Mouse (Mus musculus) limb, embryonic 13.5 days (tissue): Measurements from ENCODE around the gene Wtap. TPM values are rescaled to one million over a fixed set of nuclear protein-coding genes. Genes with fewer than 3 reads are reported as not detected.
"Not testable (repeated sequence)": the region's sequence is repeated elsewhere in the genome, so short reads cannot be mapped to it uniquely, and the experiment has no call there.

Source experiments
- ATAC-seq: fragments of 200-750 bp; cut with Nextera tagmentation; 2 replicates; pipeline ENCODE4 v1.8.0; 2017; ENCODE audit warnings: low read depth, moderate number of reproducible peaks, moderate TSS enrichment; ENCODE audit not compliant: low FRiP score
- H3K27ac ChIP-seq: fragments of 300-500 bp; sonication (generic); 2 replicates; pipeline ENCODE4 v1.5.1; 2015; ENCODE audit warnings: inconsistent platforms, mild to moderate bottlenecking, moderate library complexity
- H3K27me3 ChIP-seq: fragments of 300-500 bp; sonication (generic); 2 replicates; pipeline ENCODE4 v1.6.1; 2015; ENCODE audit warnings: mild to moderate bottlenecking, inconsistent platforms
- H3K36me3 ChIP-seq: fragments of 300-500 bp; sonication (generic); 2 replicates; pipeline ENCODE4 v1.6.1; 2015; ENCODE audit warnings: inconsistent platforms, mild to moderate bottlenecking, moderate library complexity
- H3K4me1 ChIP-seq: fragments of 300-500 bp; sonication (generic); 2 replicates; pipeline ENCODE4 v1.6.1; 2015; ENCODE audit warnings: inconsistent platforms
- H3K4me2 ChIP-seq: fragments of 300-500 bp; sonication (generic); replicated peaks from 2 replicates; pipeline ENCODE4 v1.6.1; 2015; ENCODE audit warnings: inconsistent platforms, mild to moderate bottlenecking, moderate library complexity
- H3K4me3 ChIP-seq: fragments of 300-500 bp; sonication (generic); 2 replicates; pipeline ENCODE4 v1.5.1; 2015; ENCODE audit warnings: moderate library complexity, mild to moderate bottlenecking, inconsistent platforms
- H3K9ac ChIP-seq: fragments of 300-500 bp; sonication (generic); 2 replicates; pipeline ENCODE4 v1.6.1; 2015; ENCODE audit warnings: mild to moderate bottlenecking, inconsistent platforms
- H3K9me3 ChIP-seq: fragments of 300-500 bp; sonication (generic); 2 replicates; pipeline ENCODE4 v1.6.1; 2016; ENCODE audit warnings: inconsistent platforms
- WGBS: fragments of 180-500 bp; shearing (Covaris S2); methylation state at CpG from one replicate; pipeline ENCODE4 v1.1.7; 2015; 5-methylcytosine and 5-hydroxymethylcytosine counted together
- polyA plus RNA-seq: library from polyadenylated mRNA; unstranded; fragments of >200 nt; fragmentation: Nextera tagmentation; extraction: Ambion mirVana; gene quantifications from 2 replicates; pipeline ENCODE4 v1.2.1, GENCODE M21; 2015

The Wtap gene
- polyA plus RNA-seq, 1 experiment from 2014 or later = 173 TPM

GRCm38 (mm10) chr17:12959377-12959776 lies 34.6 kb downstream of the Wtap start:
- H3K4me2 ChIP-seq = peak overlapping the region; percentile 54
- H3K4me1 ChIP-seq, H3K27me3 ChIP-seq, H3K9me3 ChIP-seq, H3K9ac ChIP-seq, ATAC-seq, H3K27ac ChIP-seq: not testable (repeated sequence)
- WGBS = 10% methylated on average over 2 of the region's 2 CpGs
- peak overlapping the region; percentile 25 for H3K4me3 ChIP-seq
- peaks cover 23% of the 10 kb centered on the region for H3K36me3 ChIP-seq

DNA sequence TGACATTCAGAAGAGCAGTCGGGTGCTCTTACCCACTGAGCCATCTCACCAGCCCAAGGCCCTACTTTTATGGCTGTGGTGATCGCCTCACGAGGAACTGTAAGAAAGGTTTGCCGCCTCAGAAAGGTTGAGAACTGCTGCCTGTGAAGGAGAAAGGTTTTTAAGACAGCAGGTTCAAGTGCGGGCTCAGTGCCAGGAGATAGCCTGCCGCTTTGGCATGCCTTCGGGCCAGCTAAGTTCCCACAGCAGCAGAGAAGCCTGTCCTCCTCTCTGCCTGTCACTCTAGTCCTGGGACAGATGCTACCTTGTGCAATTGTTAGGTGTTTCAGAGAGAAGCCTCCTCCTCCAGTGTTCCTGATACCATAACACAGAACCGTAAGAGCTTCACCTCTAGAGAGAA lies 37.3 kb downstream of the Wtap start:
- H3K4me3 ChIP-seq = no peak overlapping the region
- no peak overlapping the region for H3K9ac ChIP-seq
- no peaks in the 10 kb centered on the region for H3K9me3 ChIP-seq
- H3K27me3 ChIP-seq = no peaks in the 10 kb centered on the region
- ATAC-seq = no peak
- WGBS = 90% methylated on average over 8 of the region's 8 CpGs
- H3K4me2 ChIP-seq = no peak overlapping the region
- H3K27ac ChIP-seq = no peak overlapping the region
- peaks cover 41% of the 10 kb centered on the region for H3K36me3 ChIP-seq
- H3K4me1 ChIP-seq = peaks cover 9% of the 10 kb centered on the region; the same call in 1 of the 2 replicates

DNA sequence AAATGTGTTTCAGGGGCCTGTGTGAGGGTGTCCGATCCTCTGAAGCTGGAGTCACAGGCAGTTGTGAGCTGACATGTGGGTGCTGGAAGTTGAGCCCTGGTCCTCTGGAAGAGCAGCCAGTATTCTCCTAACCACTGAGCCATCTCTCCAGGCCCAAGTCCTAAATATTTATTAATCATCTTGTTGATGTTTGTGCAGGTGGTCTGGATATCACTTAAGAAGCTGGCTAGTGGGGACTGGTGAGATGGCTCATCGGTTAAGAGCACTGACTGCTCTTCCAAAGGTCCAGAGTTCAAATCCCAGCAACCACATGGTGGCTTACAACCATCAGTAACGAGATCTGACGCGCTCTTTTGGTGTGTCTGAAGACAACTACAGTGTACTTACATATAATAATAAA lies 44.3 kb downstream of the Wtap start:
- no peak for ATAC-seq
- Histone ChIP-seq H3K4me1 (no peaks in the 10 kb centered on the region), H3K27ac (no peak overlapping the region), H3K9ac (no peak overlapping the region), H3K9me3 (no peaks in the 10 kb centered on the region), H3K4me3 (no peak overlapping the region), H3K36me3 (peaks cover 73% of the 10 kb centered on the region), H3K4me2 (no peak overlapping the region), H3K27me3 (no peaks in the 10 kb centered on the region)
- WGBS = 92% methylated on average over 5 of the region's 5 CpGs

DNA sequence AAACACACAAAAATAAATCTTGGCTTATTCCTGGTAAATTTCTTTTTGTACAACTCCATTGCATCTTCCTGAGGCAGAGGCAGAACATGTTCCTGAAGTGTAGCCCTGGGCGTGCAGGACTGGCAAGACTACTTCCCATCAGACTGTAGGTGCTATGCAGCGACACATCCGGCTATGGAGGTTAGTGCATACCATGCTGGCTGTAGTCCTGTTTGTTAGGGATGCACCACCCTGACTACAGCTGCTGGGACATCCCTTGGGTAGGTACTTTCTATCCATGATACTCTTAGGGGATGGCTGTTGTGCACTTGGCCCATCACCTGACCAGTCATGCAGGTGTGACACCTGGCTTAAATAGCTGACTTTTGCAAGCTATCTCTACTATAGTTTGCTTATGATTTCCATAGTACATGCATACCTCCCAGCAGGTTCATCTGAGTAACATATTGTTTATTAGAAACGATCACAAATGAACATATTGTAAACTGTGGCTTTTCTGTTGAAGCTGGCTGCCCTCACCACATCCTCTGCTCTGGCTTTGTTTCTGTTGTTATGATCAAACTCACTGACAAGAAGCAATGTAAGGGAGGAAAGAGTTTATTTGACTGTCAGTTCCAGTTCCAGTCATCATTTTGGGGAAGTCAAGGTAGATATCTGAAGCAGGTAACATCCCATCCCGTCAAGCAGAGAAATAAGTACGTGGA lies 51.4 kb downstream of the Wtap start:
- H3K4me2 ChIP-seq = no peak overlapping the region
- peaks cover 9% of the 10 kb centered on the region for H3K4me1 ChIP-seq
- WGBS = 92% methylated on average over 6 of the region's 6 CpGs
- H3K9me3 ChIP-seq = no peaks in the 10 kb centered on the region
- ATAC-seq = no peak
- H3K4me3 ChIP-seq = no peak overlapping the region
- H3K36me3 ChIP-seq = peaks cover 45% of the 10 kb centered on the region
- H3K27ac ChIP-seq = no peak overlapping the region
- H3K27me3 ChIP-seq = no peaks in the 10 kb centered on the region
- H3K9ac ChIP-seq = no peak overlapping the region

DNA sequence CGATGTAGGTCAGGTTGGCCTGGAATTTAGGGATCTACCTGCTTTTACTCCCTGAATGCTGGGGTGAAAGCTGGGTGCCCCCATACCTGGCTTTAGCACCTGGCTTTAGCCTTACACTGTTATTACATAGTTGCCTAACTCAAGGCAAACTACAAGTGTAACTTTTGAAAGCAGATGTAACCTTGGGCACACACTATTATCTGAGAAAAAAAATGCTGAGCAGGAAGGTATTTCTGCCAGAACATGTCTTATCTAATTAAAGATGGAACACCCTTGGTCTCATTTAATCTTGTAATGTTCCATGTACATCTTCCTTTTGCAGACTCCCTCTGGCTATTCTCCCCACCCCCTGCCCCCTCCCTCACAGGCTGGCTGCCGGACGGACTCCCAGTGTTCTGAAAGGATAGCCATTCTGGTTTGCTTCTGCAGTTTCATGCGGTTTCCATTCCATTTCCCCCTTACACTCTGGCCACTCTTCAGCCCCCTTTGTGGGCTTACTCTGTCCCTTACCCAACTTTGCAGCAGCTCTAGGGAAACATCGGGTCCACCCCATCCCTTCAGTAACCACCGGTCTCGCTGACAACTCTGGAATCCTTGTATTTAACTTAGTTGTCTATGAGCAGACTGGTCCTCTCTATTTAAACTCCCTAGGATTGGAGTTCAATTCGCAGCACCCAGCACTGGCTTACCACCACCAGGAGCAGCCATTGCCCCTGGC lies 52.3 kb downstream of the Wtap start:
- WGBS = 74% methylated on average over 8 of the region's 8 CpGs
- H3K4me1 ChIP-seq = peaks cover 9% of the 10 kb centered on the region
- no peaks in the 10 kb centered on the region for H3K9me3 ChIP-seq
- H3K36me3 ChIP-seq = peaks cover 40% of the 10 kb centered on the region
- no peaks in the 10 kb centered on the region for H3K27me3 ChIP-seq
- H3K9ac ChIP-seq = no peak overlapping the region
- H3K4me2 ChIP-seq = no peak overlapping the region
- H3K4me3 ChIP-seq = no peak overlapping the region
- H3K27ac ChIP-seq = no peak overlapping the region
- no peak for ATAC-seq

GRCm38 (mm10) chr17:12940151-12940805 lies 53.7 kb downstream of the Wtap start, which contains the start of gene Acat3:
TSS of gene Acat3 (minus strand) at chr17:12940600.
- 13% methylated on average over 27 of the region's 27 CpGs for WGBS
- Histone ChIP-seq H3K4me1 (peaks cover 9% of the 10 kb centered on the region), H3K36me3 (peaks cover 28% of the 10 kb centered on the region), H3K4me2 (peak within 1 kb of the TSS; percentile 65), H3K9ac (peak within 1 kb of the TSS; percentile 54), H3K9me3 (no peaks in the 10 kb centered on the region), H3K27ac (peak within 1 kb of the TSS; percentile 44; the same call in 1 of the 2 replicates), H3K4me3 (peak within 1 kb of the TSS; percentile 35), H3K27me3 (no peaks in the 10 kb centered on the region)
- ATAC-seq = peak; percentile 87

DNA sequence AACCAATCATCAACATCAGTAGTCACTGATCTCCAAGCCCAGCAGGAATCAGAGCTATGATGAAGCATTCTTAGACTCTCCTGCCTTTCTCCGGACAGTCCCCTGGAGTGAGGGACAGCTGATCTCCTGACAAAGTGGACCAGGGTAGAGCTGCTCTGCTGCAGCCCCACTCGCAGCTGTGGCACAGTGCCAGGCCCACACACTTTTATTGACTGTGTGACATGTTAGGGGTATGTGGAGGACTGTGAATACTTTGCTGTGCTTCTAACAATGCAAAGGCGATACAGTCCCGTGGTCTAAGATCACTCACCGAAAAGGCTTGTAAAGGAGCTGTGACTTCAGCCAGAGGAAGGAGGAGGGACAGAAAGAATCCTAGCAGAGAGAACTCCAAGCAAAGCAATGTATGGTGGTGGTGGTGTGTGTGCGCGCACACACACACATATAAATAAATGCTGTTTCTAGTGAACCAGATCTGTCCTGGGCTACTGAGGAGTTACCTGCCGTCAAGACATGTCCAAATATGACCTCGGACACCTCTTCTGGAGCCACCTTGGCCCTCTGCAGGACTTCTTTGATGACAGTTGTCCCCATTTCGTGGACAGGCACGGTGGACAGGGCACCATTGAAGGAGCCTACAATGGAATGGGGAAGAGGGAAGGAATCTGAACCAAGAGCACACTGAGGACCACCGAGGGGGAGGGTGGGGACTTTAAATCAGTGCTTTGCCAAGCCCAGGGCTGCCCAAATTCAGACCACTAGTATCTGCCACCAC lies 54.4 kb downstream of the Wtap start:
- Histone ChIP-seq H3K36me3 (peaks cover 21% of the 10 kb centered on the region), H3K9ac (peak overlapping the region; percentile 54; the same call in 1 of the 2 replicates), H3K4me2 (peak overlapping the region; percentile 65), H3K4me3 (peak overlapping the region; percentile 35)
- not testable (repeated sequence) for H3K9me3 ChIP-seq, H3K27ac ChIP-seq, H3K4me1 ChIP-seq, H3K27me3 ChIP-seq
- 0 out of 2 replicates have a peak, but pooled peaks have one; percentile 24 for ATAC-seq
- WGBS = 51% methylated on average over 4 of the region's 12 CpGs

DNA sequence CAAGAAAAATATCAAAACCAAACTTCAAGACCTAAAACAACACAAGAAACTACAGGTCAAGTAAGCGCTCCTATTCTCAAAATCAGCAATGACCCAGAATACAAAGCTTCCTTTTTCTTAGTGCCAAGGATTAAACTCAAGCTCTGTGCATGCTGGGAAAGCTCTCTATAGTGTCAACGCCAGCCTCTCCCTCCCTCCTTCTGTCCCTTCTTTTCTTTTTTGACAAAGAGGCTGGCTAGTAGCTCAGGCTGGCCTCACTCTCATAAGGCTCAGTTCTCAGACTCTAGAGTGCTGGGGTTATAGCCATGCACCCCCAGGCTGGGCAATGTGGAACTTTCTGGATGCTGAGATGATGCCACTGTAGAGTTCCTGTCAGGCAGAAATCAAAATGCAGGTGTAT lies 55.9 kb downstream of the Wtap start:
- Histone ChIP-seq H3K27me3 (no peaks in the 10 kb centered on the region), H3K9ac (no peak overlapping the region), H3K9me3 (no peaks in the 10 kb centered on the region), H3K4me3 (no peak overlapping the region), H3K4me1 (peaks cover 9% of the 10 kb centered on the region), H3K4me2 (no peak overlapping the region), H3K27ac (no peak overlapping the region), H3K36me3 (peaks cover 10% of the 10 kb centered on the region)
- ATAC-seq = no peak
- WGBS = 62% methylated on average over 2 of the region's 2 CpGs

DNA sequence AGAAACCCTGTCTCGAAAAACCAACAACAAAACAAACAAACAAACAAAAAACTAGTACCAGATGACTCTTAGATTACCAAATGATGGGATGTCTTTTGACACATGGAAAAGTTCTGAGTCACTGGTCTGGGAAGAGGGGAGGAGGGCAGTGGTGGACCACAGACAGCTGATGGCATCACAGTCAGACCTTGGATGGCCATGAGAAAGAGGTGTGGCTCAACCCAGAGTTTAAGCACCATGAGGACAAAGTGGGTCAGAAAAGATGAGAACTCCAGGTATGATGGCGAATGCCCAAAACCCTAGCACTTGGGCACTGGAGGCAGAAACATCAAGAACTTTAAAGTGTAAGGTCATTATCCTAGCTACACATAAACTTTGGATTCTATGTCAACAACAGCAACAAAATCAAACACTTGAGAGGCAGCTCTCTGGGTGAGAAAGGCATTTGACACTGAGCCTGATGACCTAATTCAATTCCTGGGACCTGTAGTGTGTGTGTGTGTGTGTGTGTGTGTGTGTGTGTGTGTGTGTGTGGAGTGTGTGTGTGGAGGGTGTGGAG lies 56.5 kb downstream of the Wtap start:
- no peak overlapping the region for H3K9ac ChIP-seq
- no peak overlapping the region for H3K4me3 ChIP-seq
- WGBS = 77% methylated on average over 2 of the region's 2 CpGs
- no peak overlapping the region for H3K27ac ChIP-seq
- no peak overlapping the region for H3K4me2 ChIP-seq
- H3K4me1 ChIP-seq = peaks cover 9% of the 10 kb centered on the region
- peaks cover 4% of the 10 kb centered on the region for H3K36me3 ChIP-seq
- no peaks in the 10 kb centered on the region for H3K9me3 ChIP-seq
- no peaks in the 10 kb centered on the region for H3K27me3 ChIP-seq
- ATAC-seq = no peak

GRCm38 (mm10) chr17:12935719-12936118 lies 58.2 kb downstream of the Wtap start:
- 50% methylated on average over 4 of the region's 4 CpGs for WGBS
- H3K4me1 ChIP-seq = peaks cover 8% of the 10 kb centered on the region
- H3K4me2 ChIP-seq = no peak overlapping the region
- H3K9me3 ChIP-seq = no peaks in the 10 kb centered on the region
- no peak overlapping the region for H3K4me3 ChIP-seq
- no peaks in the 10 kb centered on the region for H3K27me3 ChIP-seq
- H3K9ac ChIP-seq = no peak overlapping the region
- no peak for ATAC-seq
- no peak overlapping the region for H3K27ac ChIP-seq
- no peaks in the 10 kb centered on the region for H3K36me3 ChIP-seq

- not testable (repeated sequence) for H3K27ac ChIP-seq, ATAC-seq, H3K9ac ChIP-seq, H3K9me3 ChIP-seq, H3K4me2 ChIP-seq, H3K4me3 ChIP-seq, H3K4me1 ChIP-seq, H3K36me3 ChIP-seq, H3K27me3 ChIP-seq
- WGBS = 87% methylated on average over 5 of the region's 5 CpGs
These were observed 62.4 kb downstream of the Wtap start for GRCm38 (mm10) chr17:12931576-12931975.
